In genomic region chr16:38304460-38305194, GRCm38 (mm10) we compare ENCODE assay signal across 8 mouse cellular contexts. TPM values are rescaled to one million over a fixed set of nuclear protein-coding genes. Genes with fewer than 3 reads are reported as not detected.
A peak's percentile ranks its signal among the peaks of the same experiment; 100 is the strongest.
DNase-seq lines count a peak whose midpoint lies in the region; ATAC-seq lines count a peak whose summit lies in the region.

No protein-coding gene starts in this region.

- 82% methylated on average over 17 of the region's 17 CpGs for WGBS in midbrain, embryonic 14.5 days
- 85% methylated on average over 17 of the region's 17 CpGs for WGBS in midbrain, embryonic 15.5 days
- WGBS in kidney, embryonic 14.5 days: 52% methylated on average over 17 of the region's 17 CpGs
- WGBS in stomach, embryonic 15.5 days: 63% methylated on average over 17 of the region's 17 CpGs
- 81% methylated on average over 17 of the region's 17 CpGs for WGBS in hindbrain, embryonic 10.5 days

- H3K36me3 ChIP-seq in midbrain, embryonic 14.5 days (ENCODE audit: control insufficient read depth, insufficient read depth, low read length): no peaks in the 10 kb centered on the region
- no peaks in the 10 kb centered on the region for H3K36me3 ChIP-seq in midbrain, embryonic 15.5 days (replicated peaks)
- no peaks in the 10 kb centered on the region for H3K36me3 ChIP-seq in kidney, embryonic 14.5 days (ENCODE audit: control insufficient read depth, insufficient read depth, low read length)
- H3K36me3 ChIP-seq in stomach, embryonic 15.5 days: no peaks in the 10 kb centered on the region
- no peaks in the 10 kb centered on the region for H3K36me3 ChIP-seq in hindbrain, embryonic 10.5 days

- H3K4me3 ChIP-seq in midbrain, embryonic 14.5 days (replicated peaks; ENCODE audit: low read depth, low read length): no peak overlapping the region
- no peak overlapping the region for H3K4me3 ChIP-seq in midbrain, embryonic 15.5 days
- H3K4me3 ChIP-seq in brown adipose tissue, adult 24 weeks (ENCODE audit: insufficient read depth, low read depth, low read length): peak overlapping the region; percentile 0; the same call in 1 of the 2 replicates
- no peak overlapping the region for H3K4me3 ChIP-seq in kidney, embryonic 14.5 days (ENCODE audit: low read length)
- H3K4me3 ChIP-seq in stomach, embryonic 15.5 days (replicated peaks): no peak overlapping the region
- H3K4me3 ChIP-seq in hindbrain, embryonic 10.5 days: no peak overlapping the region

- H3K4me1 ChIP-seq in midbrain, embryonic 14.5 days (ENCODE audit: control insufficient read depth, insufficient read depth, low read length): peaks cover 10% of the 10 kb centered on the region; the same call in 1 of the 2 replicates
- H3K4me1 ChIP-seq in midbrain, embryonic 15.5 days: peaks cover 17% of the 10 kb centered on the region
- H3K4me1 ChIP-seq in brown adipose tissue, adult 24 weeks (ENCODE audit: control insufficient read depth, insufficient read depth, insufficient read length, low read length): peaks cover 7% of the 10 kb centered on the region; the same call in 1 of the 2 replicates
- 0 out of 2 replicates have a peak, but pooled peaks cover 11% of the 10 kb centered on the region for H3K4me1 ChIP-seq in kidney, embryonic 14.5 days (ENCODE audit: control insufficient read depth, insufficient read depth, low read length)
- H3K4me1 ChIP-seq in stomach, embryonic 15.5 days: no peaks in the 10 kb centered on the region
- H3K4me1 ChIP-seq in hindbrain, embryonic 10.5 days (replicated peaks): peaks cover 27% of the 10 kb centered on the region

- no peak for ATAC-seq in midbrain, embryonic 14.5 days (ENCODE audit: low FRiP score, low TSS enrichment)
- ATAC-seq in midbrain, embryonic 15.5 days (replicated peaks): no peak
- ATAC-seq in kidney, embryonic 14.5 days (ENCODE audit: low FRiP score, low TSS enrichment): peak; percentile 48; the same call in 1 of the 2 replicates
- ATAC-seq in stomach, embryonic 15.5 days (ENCODE audit: insufficient read depth, low FRiP score, low read depth): no peak; the same call in 1 of the 2 replicates
- no peak for ATAC-seq in activated CD4-positive, CD25-positive, alpha-beta regulatory T cell, adult 4 months

- no peaks in the 10 kb centered on the region for H3K27me3 ChIP-seq in midbrain, embryonic 14.5 days (ENCODE audit: control insufficient read depth, insufficient read depth, low read length)
- H3K27me3 ChIP-seq in midbrain, embryonic 15.5 days (replicated peaks): no peaks in the 10 kb centered on the region
- H3K27me3 ChIP-seq in kidney, embryonic 14.5 days (ENCODE audit: control insufficient read depth, insufficient read depth, low read length): no peaks in the 10 kb centered on the region
- H3K27me3 ChIP-seq in stomach, embryonic 15.5 days (replicated peaks): no peaks in the 10 kb centered on the region
- H3K27me3 ChIP-seq in hindbrain, embryonic 10.5 days (ENCODE audit: insufficient read depth, poor library complexity, severe bottlenecking): no peaks in the 10 kb centered on the region

- peak; percentile 4 for DNase-seq in midbrain, embryonic 14.5 days
- no peak for DNase-seq in frontal cortex, postnatal 10 days (ENCODE audit: low spot score in 2 of 2)
- DNase-seq in hindbrain, embryonic 10.5 days (ENCODE audit: low spot score): no peak

- no peaks in the 10 kb centered on the region for H3K9me3 ChIP-seq in midbrain, embryonic 14.5 days (ENCODE audit: control insufficient read depth, low read length)
- no peaks in the 10 kb centered on the region for H3K9me3 ChIP-seq in midbrain, embryonic 15.5 days
- H3K9me3 ChIP-seq in kidney, embryonic 14.5 days (ENCODE audit: control insufficient read depth, low read length): no peaks in the 10 kb centered on the region
- H3K9me3 ChIP-seq in stomach, embryonic 15.5 days: no peaks in the 10 kb centered on the region
- no peaks in the 10 kb centered on the region for H3K9me3 ChIP-seq in hindbrain, embryonic 10.5 days

- H3K9ac ChIP-seq in midbrain, embryonic 14.5 days (replicated peaks; ENCODE audit: low read length): no peak overlapping the region
- H3K9ac ChIP-seq in midbrain, embryonic 15.5 days: no peak overlapping the region
- no peak overlapping the region for H3K9ac ChIP-seq in kidney, embryonic 14.5 days (ENCODE audit: low read depth, low read length)
- no peak overlapping the region for H3K9ac ChIP-seq in stomach, embryonic 15.5 days

- H3K4me2 ChIP-seq in midbrain, embryonic 14.5 days (ENCODE audit: low read length): no peak overlapping the region
- H3K4me2 ChIP-seq in midbrain, embryonic 15.5 days: no peak overlapping the region
- H3K4me2 ChIP-seq in kidney, embryonic 14.5 days (replicated peaks; ENCODE audit: low read depth, low read length): no peak overlapping the region
- peak overlapping the region; percentile 31; the same call in 1 of the 2 replicates for H3K4me2 ChIP-seq in stomach, embryonic 15.5 days

- H3K27ac ChIP-seq in midbrain, embryonic 14.5 days (replicated peaks; ENCODE audit: low read depth, low read length): no peak overlapping the region
- no peak overlapping the region for H3K27ac ChIP-seq in midbrain, embryonic 15.5 days
- H3K27ac ChIP-seq in brown adipose tissue, adult 24 weeks (replicated peaks; ENCODE audit: low read depth, low read length): no peak overlapping the region
- no peak overlapping the region for H3K27ac ChIP-seq in kidney, embryonic 14.5 days (ENCODE audit: low read depth, low read length)
- H3K27ac ChIP-seq in stomach, embryonic 15.5 days: no peak overlapping the region
- H3K27ac ChIP-seq in hindbrain, embryonic 10.5 days: no peak overlapping the region

RNA-seq across cellular contexts. Expression of gene Nr1i2, which starts 10.0 kb away (rescaled TPM):
- polyA plus RNA-seq in midbrain, embryonic 14.5 days (2014; fragmentation: Nextera tagmentation; extraction: Ambion mirVana): not detected in 2 replicates
- polyA plus RNA-seq in midbrain, embryonic 15.5 days (2015; fragmentation: Nextera tagmentation; extraction: Ambion mirVana): 0.08 TPM in 1 of 2 replicates, not detected in the other
- not detected in 2 replicates for polyA plus RNA-seq in brown adipose tissue, adult 24 weeks (2012; ENCODE audit: insufficient read depth, insufficient read length, missing spikeins)
- 0.19 TPM in 1 of 2 replicates, not detected in the other for polyA plus RNA-seq in kidney, embryonic 14.5 days (2014; fragmentation: Nextera tagmentation; extraction: Ambion mirVana)
- 6.2 and 7.4 TPM in 2 replicates for polyA plus RNA-seq in stomach, embryonic 15.5 days (2015; fragmentation: Nextera tagmentation; extraction: Ambion mirVana)
- polyA plus RNA-seq in hindbrain, embryonic 10.5 days (2016; fragmentation: Nextera tagmentation; extraction: Ambion mirVana): not detected in 2 replicates
- polyA plus RNA-seq in activated CD4-positive, CD25-positive, alpha-beta regulatory T cell, adult 4 months (2017; shearing (Covaris generic)): not detected

RNA-seq across cellular contexts. Expression of gene Maats1, which starts 37.3 kb away (rescaled TPM):
- polyA plus RNA-seq in midbrain, embryonic 14.5 days (2014; fragmentation: Nextera tagmentation; extraction: Ambion mirVana): 0.51 and 1.0 TPM in 2 replicates
- 1.1 and 1.5 TPM in 2 replicates for polyA plus RNA-seq in midbrain, embryonic 15.5 days (2015; fragmentation: Nextera tagmentation; extraction: Ambion mirVana)
- not detected in 2 replicates for polyA plus RNA-seq in brown adipose tissue, adult 24 weeks (2012; ENCODE audit: insufficient read depth, insufficient read length, missing spikeins)
- polyA plus RNA-seq in kidney, embryonic 14.5 days (2014; fragmentation: Nextera tagmentation; extraction: Ambion mirVana): 0.11 TPM in 1 of 2 replicates, not detected in the other
- 0.09 and 0.14 TPM in 2 replicates for polyA plus RNA-seq in stomach, embryonic 15.5 days (2015; fragmentation: Nextera tagmentation; extraction: Ambion mirVana)
- polyA plus RNA-seq in hindbrain, embryonic 10.5 days (2016; fragmentation: Nextera tagmentation; extraction: Ambion mirVana): 0.60 and 2.0 TPM in 2 replicates
- polyA plus RNA-seq in activated CD4-positive, CD25-positive, alpha-beta regulatory T cell, adult 4 months (2017; shearing (Covaris generic)): under 1 TPM in 1 of 2 experiments, not detected in 1; 0.61 TPM

RNA-seq across cellular contexts. Expression of gene Cox17, which starts 42.2 kb away (rescaled TPM):
- 83.8 and 88.1 TPM in 2 replicates for polyA plus RNA-seq in midbrain, embryonic 14.5 days (2014; fragmentation: Nextera tagmentation; extraction: Ambion mirVana)
- polyA plus RNA-seq in midbrain, embryonic 15.5 days (2015; fragmentation: Nextera tagmentation; extraction: Ambion mirVana): 75.4 and 77.9 TPM in 2 replicates
- 1,266 and 1,331 TPM in 2 replicates for polyA plus RNA-seq in brown adipose tissue, adult 24 weeks (2012; ENCODE audit: insufficient read depth, insufficient read length, missing spikeins)
- 148 and 203 TPM in 2 replicates for polyA plus RNA-seq in kidney, embryonic 14.5 days (2014; fragmentation: Nextera tagmentation; extraction: Ambion mirVana)
- 181 and 190 TPM in 2 replicates for polyA plus RNA-seq in stomach, embryonic 15.5 days (2015; fragmentation: Nextera tagmentation; extraction: Ambion mirVana)
- 142 and 146 TPM in 2 replicates for polyA plus RNA-seq in hindbrain, embryonic 10.5 days (2016; fragmentation: Nextera tagmentation; extraction: Ambion mirVana)
- polyA plus RNA-seq in activated CD4-positive, CD25-positive, alpha-beta regulatory T cell, adult 4 months (2017; shearing (Covaris generic)): 100 to 1,000 TPM; 254 to 296 TPM

RNA-seq across cellular contexts. Expression of gene Gm21987, which starts 42.2 kb away (rescaled TPM):
- polyA plus RNA-seq in midbrain, embryonic 14.5 days (2014; fragmentation: Nextera tagmentation; extraction: Ambion mirVana): not detected in 2 replicates
- polyA plus RNA-seq in midbrain, embryonic 15.5 days (2015; fragmentation: Nextera tagmentation; extraction: Ambion mirVana): 0.77 TPM in 1 of 2 replicates, not detected in the other
- polyA plus RNA-seq in brown adipose tissue, adult 24 weeks (2012; ENCODE audit: insufficient read depth, insufficient read length, missing spikeins): 2.9 TPM in 1 of 2 replicates, not detected in the other
- not detected in 2 replicates for polyA plus RNA-seq in kidney, embryonic 14.5 days (2014; fragmentation: Nextera tagmentation; extraction: Ambion mirVana)
- polyA plus RNA-seq in stomach, embryonic 15.5 days (2015; fragmentation: Nextera tagmentation; extraction: Ambion mirVana): not detected in 2 replicates
- polyA plus RNA-seq in hindbrain, embryonic 10.5 days (2016; fragmentation: Nextera tagmentation; extraction: Ambion mirVana): not detected in 2 replicates
- polyA plus RNA-seq in activated CD4-positive, CD25-positive, alpha-beta regulatory T cell, adult 4 months (2017; shearing (Covaris generic)): not detected

RNA-seq across cellular contexts. Expression of gene Popdc2, which starts 57.4 kb away (rescaled TPM):
- 0.51 TPM in 2 replicates for polyA plus RNA-seq in midbrain, embryonic 14.5 days (2014; fragmentation: Nextera tagmentation; extraction: Ambion mirVana)
- polyA plus RNA-seq in midbrain, embryonic 15.5 days (2015; fragmentation: Nextera tagmentation; extraction: Ambion mirVana): 0.57 and 1.4 TPM in 2 replicates
- polyA plus RNA-seq in brown adipose tissue, adult 24 weeks (2012; ENCODE audit: insufficient read depth, insufficient read length, missing spikeins): 15.5 and 17.0 TPM in 2 replicates
- 0.11 and 0.35 TPM in 2 replicates for polyA plus RNA-seq in kidney, embryonic 14.5 days (2014; fragmentation: Nextera tagmentation; extraction: Ambion mirVana)
- polyA plus RNA-seq in stomach, embryonic 15.5 days (2015; fragmentation: Nextera tagmentation; extraction: Ambion mirVana): 9.9 and 13.7 TPM in 2 replicates
- polyA plus RNA-seq in hindbrain, embryonic 10.5 days (2016; fragmentation: Nextera tagmentation; extraction: Ambion mirVana): 0.68 and 1.6 TPM in 2 replicates
- 1 to 10 TPM; 5.8 to 6.1 TPM for polyA plus RNA-seq in activated CD4-positive, CD25-positive, alpha-beta regulatory T cell, adult 4 months (2017; shearing (Covaris generic))
